Mouse (Mus musculus) liver, embryonic 16.5 days (tissue): Measurements from ENCODE around the gene Bahd1. TPM values are rescaled to one million over a fixed set of nuclear protein-coding genes. Genes with fewer than 3 reads are reported as not detected.

Experiments used
- ATAC-seq: fragments of 200-750 bp; cut with Nextera tagmentation; 2 replicates; pipeline ENCODE4 v1.8.0; 2017; ENCODE audit warnings: low read depth, mild to moderate bottlenecking, moderate number of reproducible peaks, moderate library complexity
- H3K27ac ChIP-seq: fragments of 300-500 bp; sonication (generic); 2 replicates; pipeline ENCODE4 v1.5.1; 2014; ENCODE audit warnings: mild to moderate bottlenecking, low read length
- H3K27me3 ChIP-seq: fragments of 300-500 bp; sonication (generic); 2 replicates; pipeline ENCODE4 v1.6.1; 2014; ENCODE audit warnings: low read depth, low read length, mixed read lengths; ENCODE audit not compliant: control insufficient read depth, insufficient read depth
- H3K36me3 ChIP-seq: fragments of 300-500 bp; sonication (generic); 2 replicates; pipeline ENCODE4 v1.6.1; 2014; ENCODE audit warnings: mild to moderate bottlenecking; ENCODE audit not compliant: control insufficient read depth, insufficient read depth
- H3K4me1 ChIP-seq: fragments of 300-500 bp; sonication (generic); 2 replicates; pipeline ENCODE4 v1.6.1; 2014; ENCODE audit warnings: low read depth, low read length, mixed read lengths; ENCODE audit not compliant: control insufficient read depth
- H3K4me2 ChIP-seq: fragments of 300-500 bp; sonication (generic); 2 replicates; pipeline ENCODE4 v1.6.1; 2014; ENCODE audit warnings: low read depth, low read length, mixed read lengths
- H3K4me3 ChIP-seq: fragments of 300-500 bp; sonication (generic); 2 replicates; pipeline ENCODE4 v1.5.1; 2014; ENCODE audit warnings: low read depth, mild to moderate bottlenecking, low read length
- H3K9ac ChIP-seq: fragments of 300-500 bp; sonication (generic); 2 replicates; pipeline ENCODE4 v1.6.1; 2014; ENCODE audit warnings: low read depth, low read length
- H3K9me3 ChIP-seq: fragments of 300-500 bp; sonication (generic); replicated peaks from 2 replicates; pipeline ENCODE4 v1.6.1; 2016; ENCODE audit warnings: low read length; ENCODE audit not compliant: control insufficient read depth
- WGBS: fragments of 180-500 bp; shearing (Covaris S2); extraction: QIAGEN DNeasy Blood & Tissue Kit; methylation state at CpG from one replicate; pipeline ENCODE4 v1.1.7; 2014; ENCODE audit not compliant: insufficient replicate concordance; 5-methylcytosine and 5-hydroxymethylcytosine counted together
- polyA plus RNA-seq: library from polyadenylated mRNA; unstranded; fragments of >200 nt; fragmentation: Nextera tagmentation; extraction: Ambion mirVana; gene quantifications from 2 replicates; pipeline ENCODE4 v1.2.1, GENCODE M21; 2015

Gene Bahd1
- polyA plus RNA-seq, 1 experiment from 2014 or later: 3.0 TPM

DNA sequence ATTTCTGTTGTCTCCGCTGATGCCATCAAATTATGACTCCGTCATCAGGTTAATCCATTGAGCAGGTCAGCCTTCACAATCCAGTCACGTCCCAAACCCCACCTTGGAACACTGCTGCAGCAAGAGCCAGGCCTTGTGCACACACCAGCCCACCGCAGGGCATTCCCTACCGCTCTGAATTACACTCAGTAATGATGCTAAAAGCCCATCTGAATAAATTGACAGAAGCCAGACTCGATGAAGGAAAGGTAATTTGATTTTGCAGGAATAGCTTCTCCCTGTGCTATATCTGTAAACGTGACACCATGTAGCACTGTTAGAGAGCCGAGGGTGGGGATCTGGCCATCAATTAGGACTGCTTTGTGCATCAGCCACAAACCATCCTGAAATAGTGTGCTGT, 24.9 kb upstream of the Bahd1 start:
- peaks cover 7% of the 10 kb centered on the region; the same call in 1 of the 2 replicates for H3K36me3 ChIP-seq
- no peaks in the 10 kb centered on the region for H3K9me3 ChIP-seq
- 72% methylated on average over 8 of the region's 8 CpGs for WGBS

GRCm38 (mm10) chr2:118876453-118876852, 23.7 kb upstream of the Bahd1 start:
- Histone ChIP-seq H3K4me1 (no peaks in the 10 kb centered on the region), H3K36me3 (peaks cover 7% of the 10 kb centered on the region; the same call in 1 of the 2 replicates), H3K27ac (no peak overlapping the region), H3K27me3 (no peaks in the 10 kb centered on the region), H3K4me2 (no peak overlapping the region), H3K9ac (no peak overlapping the region), H3K9me3 (no peaks in the 10 kb centered on the region), H3K4me3 (no peak overlapping the region)
- WGBS: 82% methylated on average over 9 of the region's 9 CpGs
- ATAC-seq: no peak

More for the DNA sequence above, 24.9 kb upstream of the Bahd1 start:
- ATAC-seq: no peak
- Histone ChIP-seq H3K4me3 (no peak overlapping the region), H3K27me3 (no peaks in the 10 kb centered on the region), H3K27ac (no peak overlapping the region), H3K9ac (no peak overlapping the region), H3K4me1 (no peaks in the 10 kb centered on the region), H3K4me2 (no peak overlapping the region)

DNA sequence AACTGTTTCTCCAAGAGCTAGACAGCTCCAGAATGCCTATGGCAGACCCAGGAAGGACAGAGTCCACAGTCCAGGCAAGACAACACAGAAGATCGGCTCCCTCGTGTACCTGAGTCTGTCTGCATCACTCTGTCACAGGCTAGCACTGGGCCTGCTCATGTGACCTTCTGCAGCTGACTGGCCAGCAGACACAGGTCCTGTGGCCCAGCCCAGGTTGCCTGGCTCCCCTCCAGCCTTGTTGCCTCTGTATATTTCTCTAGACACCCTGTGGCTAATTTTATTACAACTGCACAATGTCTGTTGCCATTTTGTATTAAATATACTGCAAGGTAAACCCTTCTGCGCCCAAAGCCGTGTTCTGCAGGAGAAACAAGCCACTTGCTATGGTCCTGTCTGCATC, 19.2 kb upstream of the Bahd1 start:
- Histone ChIP-seq H3K4me3 (no peak overlapping the region), H3K4me1 (peaks cover 5% of the 10 kb centered on the region), H3K4me2 (no peak overlapping the region), H3K27ac (no peak overlapping the region), H3K36me3 (peaks cover 7% of the 10 kb centered on the region; the same call in 1 of the 2 replicates), H3K27me3 (no peaks in the 10 kb centered on the region; the same call in 1 of the 2 replicates), H3K9ac (no peak overlapping the region), H3K9me3 (no peaks in the 10 kb centered on the region)
- 68% methylated on average over 4 of the region's 4 CpGs for WGBS
- ATAC-seq: no peak

DNA sequence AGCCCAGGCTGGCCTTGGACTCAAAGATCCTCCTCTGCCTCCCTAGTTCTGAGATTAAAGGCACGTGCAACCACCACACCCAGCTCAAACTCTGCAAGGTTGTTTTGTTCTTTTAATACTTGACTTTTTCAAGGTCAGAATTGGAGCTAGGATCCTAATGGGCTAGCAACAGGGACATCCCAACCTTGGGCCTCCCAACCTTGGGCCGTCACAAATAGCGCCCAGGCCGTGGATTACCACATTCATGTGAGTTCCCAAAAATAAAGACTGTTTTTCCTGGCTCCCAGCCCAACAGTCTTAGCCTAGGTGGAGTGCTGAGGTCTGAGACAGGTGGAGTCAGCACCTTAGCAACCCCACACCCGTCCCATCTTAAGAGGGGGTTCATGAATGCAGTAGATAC, 18.2 kb upstream of the Bahd1 start:
- H3K9me3 ChIP-seq: no peaks in the 10 kb centered on the region
- H3K4me1 ChIP-seq: peaks cover 8% of the 10 kb centered on the region
- no peak for ATAC-seq
- WGBS: 69% methylated on average over 5 of the region's 5 CpGs
- no peak overlapping the region for H3K4me2 ChIP-seq
- H3K27ac ChIP-seq: no peak overlapping the region
- no peak overlapping the region for H3K9ac ChIP-seq
- H3K36me3 ChIP-seq: peaks cover 7% of the 10 kb centered on the region; the same call in 1 of the 2 replicates
- no peak overlapping the region for H3K4me3 ChIP-seq
- H3K27me3 ChIP-seq: no peaks in the 10 kb centered on the region; the same call in 1 of the 2 replicates

GRCm38 (mm10) chr2:118882840-118883679, 17.1 kb upstream of the Bahd1 start:
- ATAC-seq: peak; percentile 36
- no peak overlapping the region for H3K27ac ChIP-seq

DNA sequence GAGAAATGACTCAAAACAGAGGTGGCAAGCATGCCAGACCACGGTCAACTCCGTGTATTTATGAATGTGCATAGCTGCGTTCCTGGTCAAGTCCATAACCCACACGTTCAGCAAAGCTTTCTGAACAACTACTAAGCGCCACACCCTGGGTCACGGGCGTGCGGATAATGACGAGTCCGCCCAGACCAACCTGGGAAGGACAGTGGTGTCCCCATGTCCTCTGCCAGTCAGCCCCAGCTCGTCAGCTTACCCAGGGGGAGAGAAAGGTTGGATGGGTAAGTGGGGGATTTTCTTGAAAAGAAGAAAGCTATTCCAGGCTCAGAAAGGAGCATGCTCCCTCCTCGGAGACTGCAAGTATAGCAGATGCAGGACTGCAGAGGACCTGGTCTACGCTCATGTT, 12.7 kb upstream of the Bahd1 start:
- peak overlapping the region; percentile 89 for H3K27ac ChIP-seq
- peak overlapping the region; percentile 47 for H3K4me3 ChIP-seq
- WGBS: 36% methylated on average over 13 of the region's 13 CpGs
- no peaks in the 10 kb centered on the region for H3K36me3 ChIP-seq
- no peaks in the 10 kb centered on the region for H3K9me3 ChIP-seq
- H3K27me3 ChIP-seq: peaks cover 3% of the 10 kb centered on the region
- peak overlapping the region; percentile 81 for H3K4me2 ChIP-seq
- peak; percentile 60 for ATAC-seq
- peak overlapping the region; percentile 55 for H3K9ac ChIP-seq
- peaks cover 31% of the 10 kb centered on the region for H3K4me1 ChIP-seq

More at GRCm38 (mm10) chr2:118882840-118883679, 17.1 kb upstream of the Bahd1 start:
- no peaks in the 10 kb centered on the region; the same call in 1 of the 2 replicates for H3K36me3 ChIP-seq
- peak overlapping the region; percentile 65 for H3K9ac ChIP-seq
- H3K4me3 ChIP-seq: peak overlapping the region; percentile 58
- H3K9me3 ChIP-seq: no peaks in the 10 kb centered on the region
- H3K4me2 ChIP-seq: peak overlapping the region; percentile 93
- WGBS: 3% methylated on average over 32 of the region's 32 CpGs
- no peaks in the 10 kb centered on the region; the same call in 1 of the 2 replicates for H3K27me3 ChIP-seq
- peaks cover 19% of the 10 kb centered on the region for H3K4me1 ChIP-seq

- peak; percentile 91 for ATAC-seq
- Histone ChIP-seq H3K9me3 (no peaks in the 10 kb centered on the region), H3K4me3 (peak overlapping the region; percentile 47), H3K27me3 (peaks cover 3% of the 10 kb centered on the region), H3K4me2 (peak overlapping the region; percentile 81), H3K4me1 (peaks cover 29% of the 10 kb centered on the region), H3K36me3 (no peaks in the 10 kb centered on the region), H3K27ac (peak overlapping the region; percentile 89), H3K9ac (peak overlapping the region; percentile 55)
- 10% methylated on average over 14 of the region's 14 CpGs for WGBS
Measured at GRCm38 (mm10) chr2:118887845-118888548, 12.2 kb upstream of the Bahd1 start.

DNA sequence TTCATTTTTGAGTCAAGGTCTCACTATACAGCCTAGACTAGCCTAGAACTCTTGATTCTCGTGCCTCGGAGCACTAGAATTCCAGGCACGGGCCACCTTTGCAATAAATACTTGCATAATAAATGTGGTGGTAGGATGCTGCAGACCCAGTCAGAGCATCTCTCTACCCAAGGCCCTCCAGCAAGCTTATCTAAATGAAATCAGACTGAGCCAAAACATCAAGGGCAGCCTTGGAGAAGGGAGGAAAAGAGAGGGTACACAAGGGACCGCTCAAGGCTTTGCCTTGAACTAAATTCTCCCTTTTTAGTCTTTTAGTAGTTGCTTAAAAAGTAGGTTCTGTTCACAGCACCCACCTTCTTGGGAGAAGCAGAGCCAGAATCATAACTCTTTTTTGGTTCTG, 9.0 kb upstream of the Bahd1 start:
- no peak for ATAC-seq
- no peak overlapping the region for H3K4me2 ChIP-seq
- H3K4me1 ChIP-seq: peaks cover 26% of the 10 kb centered on the region
- peaks cover 28% of the 10 kb centered on the region for H3K27me3 ChIP-seq
- H3K27ac ChIP-seq: no peak overlapping the region
- 77% methylated on average over 4 of the region's 4 CpGs for WGBS
- no peak overlapping the region for H3K9ac ChIP-seq
- H3K9me3 ChIP-seq: no peaks in the 10 kb centered on the region
- H3K4me3 ChIP-seq: no peak overlapping the region
- H3K36me3 ChIP-seq: no peaks in the 10 kb centered on the region
